Mouse (Mus musculus): ENCODE measurements around the gene Ciz1. TPM values are rescaled to one million over a fixed set of nuclear protein-coding genes. Genes with fewer than 3 reads are reported as not detected.

Ciz1 gene
- polyA plus RNA-seq, 1 experiment from 2014 or later: 51.9 TPM

- peak overlapping the region; percentile 91 for H3K27ac ChIP-seq (ENCODE audit: low read depth)
- DNase-seq (peak; percentile 96), ATAC-seq (ENCODE audit: insufficient read depth) (peak; percentile 97)
- H3K4me1 ChIP-seq (ENCODE audit: insufficient read depth): peaks cover 6% of the 10 kb centered on the region
- under 1% methylated on average over 59 of the region's 59 CpGs for WGBS
- no peak for TF ChIP-seq CTCF (IDR thresholded peaks at IDR 0.05; ENCODE audit: low read depth)
- peak overlapping the region; percentile 92 for H3K4me3 ChIP-seq (ENCODE audit: low read depth, low read length)
- no peaks in the 10 kb centered on the region for H3K27me3 ChIP-seq (ENCODE audit: insufficient read depth, low read length)
- no peaks in the 10 kb centered on the region for H3K9me3 ChIP-seq (ENCODE audit: low read depth, low read length)
- H3K36me3 ChIP-seq (ENCODE audit: insufficient read depth): peaks cover 17% of the 10 kb centered on the region
- H3K9ac ChIP-seq: peak overlapping the region; percentile 77
- H3K4me2 ChIP-seq: peak overlapping the region; percentile 96
These were observed 44.0 kb downstream of the Ciz1 start for GRCm38 (mm10) chr2:32395946-32396621.

- peak overlapping the region; percentile 96 for H3K4me2 ChIP-seq
- no peaks in the 10 kb centered on the region for H3K9me3 ChIP-seq (ENCODE audit: low read depth, low read length)
- no peak for TF ChIP-seq CTCF (IDR thresholded peaks at IDR 0.05; ENCODE audit: low read depth)
- H3K9ac ChIP-seq: peak overlapping the region; percentile 77
- H3K4me1 ChIP-seq (ENCODE audit: insufficient read depth): peaks cover 6% of the 10 kb centered on the region
- no peaks in the 10 kb centered on the region for H3K27me3 ChIP-seq (ENCODE audit: insufficient read depth, low read length)
- H3K36me3 ChIP-seq (ENCODE audit: insufficient read depth): peaks cover 23% of the 10 kb centered on the region
- DNase-seq (no peak), ATAC-seq (ENCODE audit: insufficient read depth) (no peak)
- under 1% methylated on average over 15 of the region's 15 CpGs for WGBS
- peak overlapping the region; percentile 92 for H3K4me3 ChIP-seq (ENCODE audit: low read depth, low read length)
- peak overlapping the region; percentile 91; the same call in 1 of the 2 replicates for H3K27ac ChIP-seq (ENCODE audit: low read depth)
These were observed 44.6 kb downstream of the Ciz1 start for GRCm38 (mm10) chr2:32396695-32397094.

- H3K27me3 ChIP-seq (ENCODE audit: insufficient read depth, low read length): no peaks in the 10 kb centered on the region
- peak; percentile 36; the same call in 1 of the 2 replicates for ATAC-seq (ENCODE audit: insufficient read depth)
- no peak overlapping the region for H3K9ac ChIP-seq
- H3K36me3 ChIP-seq (ENCODE audit: insufficient read depth): peaks cover 28% of the 10 kb centered on the region
- peak; percentile 100 for TF ChIP-seq CTCF (IDR thresholded peaks at IDR 0.05; ENCODE audit: low read depth)
- no peaks in the 10 kb centered on the region for H3K9me3 ChIP-seq (ENCODE audit: low read depth, low read length)
- H3K4me2 ChIP-seq: no peak overlapping the region
- no peaks in the 10 kb centered on the region for H3K4me1 ChIP-seq (ENCODE audit: insufficient read depth)
- H3K4me3 ChIP-seq (ENCODE audit: low read depth, low read length): no peak overlapping the region
- DNase-seq: peak; percentile 99
- H3K27ac ChIP-seq (ENCODE audit: low read depth): no peak overlapping the region
- 17% methylated on average over 2 of the region's 2 CpGs for WGBS
These were observed 52.5 kb downstream of the Ciz1 start for GRCm38 (mm10) chr2:32404663-32405062.

GRCm38 (mm10) chr2:32407144-32407824 lies 55.2 kb downstream of the Ciz1 start:
- Histone ChIP-seq H3K9ac (no peak overlapping the region), H3K27ac (ENCODE audit: low read depth) (no peak overlapping the region), H3K4me1 (ENCODE audit: insufficient read depth) (no peaks in the 10 kb centered on the region), H3K27me3 (ENCODE audit: insufficient read depth, low read length) (no peaks in the 10 kb centered on the region), H3K9me3 (ENCODE audit: low read depth, low read length) (no peaks in the 10 kb centered on the region), H3K4me3 (ENCODE audit: low read depth, low read length) (no peak overlapping the region), H3K36me3 (ENCODE audit: insufficient read depth) (peaks cover 2% of the 10 kb centered on the region; the same call in 1 of the 2 replicates), H3K4me2 (no peak overlapping the region)
- 74% methylated on average over 7 of the region's 7 CpGs for WGBS
- TF ChIP-seq CTCF (IDR thresholded peaks at IDR 0.05; ENCODE audit: low read depth): no peak
- DNase-seq (no peak), ATAC-seq (ENCODE audit: insufficient read depth) (no peak)

GRCm38 (mm10) chr2:32408429-32409424 lies 56.6 kb downstream of the Ciz1 start:
- no peaks in the 10 kb centered on the region for H3K4me1 ChIP-seq (ENCODE audit: insufficient read depth)
- WGBS: 52% methylated on average over 25 of the region's 25 CpGs
- H3K9ac ChIP-seq: no peak overlapping the region
- no peaks in the 10 kb centered on the region for H3K9me3 ChIP-seq (ENCODE audit: low read depth, low read length)
- no peak overlapping the region for H3K4me3 ChIP-seq (ENCODE audit: low read depth, low read length)
- ATAC-seq (ENCODE audit: insufficient read depth) (peak; percentile 35; the same call in 1 of the 2 replicates), DNase-seq (peak; percentile 45)
- no peak for TF ChIP-seq CTCF (IDR thresholded peaks at IDR 0.05; ENCODE audit: low read depth)
- no peak overlapping the region for H3K4me2 ChIP-seq
- H3K27ac ChIP-seq (ENCODE audit: low read depth): 0 out of 2 replicates have a peak overlapping the region, but pooled peaks have one; percentile 4
- no peaks in the 10 kb centered on the region for H3K36me3 ChIP-seq (ENCODE audit: insufficient read depth)
- no peaks in the 10 kb centered on the region for H3K27me3 ChIP-seq (ENCODE audit: insufficient read depth, low read length)

GRCm38 (mm10) chr2:32411407-32411806 lies 59.3 kb downstream of the Ciz1 start:
- peaks cover 26% of the 10 kb centered on the region for H3K36me3 ChIP-seq (ENCODE audit: insufficient read depth)

More at GRCm38 (mm10) chr2:32411407-32411806, 59.3 kb downstream of the Ciz1 start:
- Histone ChIP-seq H3K4me1 (ENCODE audit: insufficient read depth) (no peaks in the 10 kb centered on the region), H3K4me2 (no peak overlapping the region), H3K27me3 (ENCODE audit: insufficient read depth, low read length) (no peaks in the 10 kb centered on the region), H3K4me3 (ENCODE audit: low read depth, low read length) (no peak overlapping the region), H3K9ac (no peak overlapping the region), H3K27ac (ENCODE audit: low read depth) (no peak overlapping the region), H3K9me3 (ENCODE audit: low read depth, low read length) (no peaks in the 10 kb centered on the region)
- WGBS: 76% methylated on average over 7 of the region's 7 CpGs
- no peak for DNase-seq
- no peak for TF ChIP-seq CTCF (IDR thresholded peaks at IDR 0.05; ENCODE audit: low read depth)
- no peak for ATAC-seq (ENCODE audit: insufficient read depth)

All from lung, embryonic 14.5 days (tissue).